Mouse (Mus musculus) liver, postnatal 0 days (tissue): ENCODE measurements around the gene Crip2.

Source experiments
- CTCF ChIP-seq: sonication (generic); IDR thresholded peaks from 2 replicates; pipeline ENCODE4 v1.5.1; 2016; ENCODE audit warnings: antibody characterized with exemption, low read depth
- EP300 ChIP-seq: IDR thresholded peaks from 2 replicates; pipeline ENCODE4 v1.6.1; 2016; ENCODE audit warnings: antibody characterized with exemption, low read depth, mild to moderate bottlenecking

GRCm38 (mm10) chr12:113157521-113157920, 17.5 kb downstream of the Crip2 start:
- TF ChIP-seq CTCF (no peak), EP300 (no peak)
